Mouse (Mus musculus) stomach, embryonic 16.5 days (tissue): Measurements from ENCODE around the gene Ugt2a1. TPM values are rescaled to one million over a fixed set of nuclear protein-coding genes. Genes with fewer than 3 reads are reported as not detected.
"Not testable (repeated sequence)": the region's sequence is repeated elsewhere in the genome, so short reads cannot be mapped to it uniquely, and the experiment has no call there.

ENCODE experiments used
- ATAC-seq: fragments of 200-750 bp; cut with Nextera tagmentation; 2 replicates; pipeline ENCODE4 v1.8.0; 2017; ENCODE audit warnings: moderate number of reproducible peaks, moderate TSS enrichment; ENCODE audit not compliant: insufficient read depth, low FRiP score
- H3K27ac ChIP-seq: fragments of 300-500 bp; sonication (generic); 2 replicates; pipeline ENCODE4 v1.5.1; 2014; ENCODE audit warnings: low read length
- H3K27me3 ChIP-seq: fragments of 300-500 bp; sonication (generic); 2 replicates; pipeline ENCODE4 v1.6.1; 2014; ENCODE audit warnings: low read length, control low read depth, mixed read lengths; ENCODE audit not compliant: control insufficient read depth, insufficient read depth
- H3K36me3 ChIP-seq: fragments of 300-500 bp; sonication (generic); 2 replicates; pipeline ENCODE4 v1.6.1; 2014; ENCODE audit warnings: low read length; ENCODE audit not compliant: control insufficient read depth, insufficient read depth
- H3K4me1 ChIP-seq: fragments of 300-500 bp; sonication (generic); 2 replicates; pipeline ENCODE4 v1.6.1; 2014; ENCODE audit warnings: low read length, control low read depth, mixed read lengths; ENCODE audit not compliant: control insufficient read depth, insufficient read depth
- H3K4me2 ChIP-seq: fragments of 300-500 bp; sonication (generic); 2 replicates; pipeline ENCODE4 v1.6.1; 2014; ENCODE audit warnings: low read depth, low read length, mixed read lengths
- H3K4me3 ChIP-seq: fragments of 300-500 bp; sonication (generic); replicated peaks from 2 replicates; pipeline ENCODE4 v1.5.1; 2014; ENCODE audit warnings: mild to moderate bottlenecking, low read length
- H3K9ac ChIP-seq: fragments of 300-500 bp; sonication (generic); 2 replicates; pipeline ENCODE4 v1.6.1; 2014; ENCODE audit warnings: low read length
- H3K9me3 ChIP-seq: fragments of 300-500 bp; sonication (generic); replicated peaks from 2 replicates; pipeline ENCODE4 v1.6.1; 2016; ENCODE audit warnings: low read length, control low read depth; ENCODE audit not compliant: control insufficient read depth
- WGBS: fragments of 180-500 bp; shearing (Covaris S2); extraction: QIAGEN DNeasy Blood & Tissue Kit; methylation state at CpG from one replicate; pipeline ENCODE4 v1.1.7; 2014; 5-methylcytosine and 5-hydroxymethylcytosine counted together
- polyA plus RNA-seq: library from polyadenylated mRNA; unstranded; fragments of >200 nt; fragmentation: Nextera tagmentation; extraction: Ambion mirVana; gene quantifications from 2 replicates; pipeline ENCODE4 v1.2.1, GENCODE M21; 2015

The Ugt2a1 gene
- polyA plus RNA-seq, 1 experiment from 2014 or later, result not detected

DNA sequence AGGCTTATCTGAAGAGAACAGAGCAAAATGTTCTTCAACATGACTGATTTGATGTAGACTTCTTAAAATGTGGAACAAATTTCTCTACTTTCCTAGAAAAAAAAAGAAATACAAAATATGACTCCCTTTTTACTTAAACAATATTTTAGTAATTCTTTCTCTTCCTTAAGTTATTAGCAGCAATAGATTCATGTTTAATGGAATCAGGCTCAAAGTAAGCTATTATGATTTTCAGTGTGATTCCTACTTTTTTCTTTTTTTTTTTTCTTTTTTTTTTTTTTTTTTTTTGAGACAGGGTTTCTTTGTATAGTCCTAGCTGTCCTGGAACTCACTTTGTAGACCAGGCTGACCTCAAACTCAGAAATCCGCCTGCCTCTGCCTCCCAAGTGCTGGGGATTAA is 4.0 kb downstream of the Ugt2a1 start, which contains the start of gene Gm43638:
Gm43638 (minus strand) TSS at position 101 of the 400 bp plus-strand sequence.
- H3K27ac ChIP-seq, H3K4me1 ChIP-seq, H3K9me3 ChIP-seq, ATAC-seq, H3K4me2 ChIP-seq, H3K27me3 ChIP-seq, H3K36me3 ChIP-seq, H3K4me3 ChIP-seq, H3K9ac ChIP-seq: not testable (repeated sequence)
- WGBS, result 80% methylated on average over 1 of the region's 1 CpGs

DNA sequence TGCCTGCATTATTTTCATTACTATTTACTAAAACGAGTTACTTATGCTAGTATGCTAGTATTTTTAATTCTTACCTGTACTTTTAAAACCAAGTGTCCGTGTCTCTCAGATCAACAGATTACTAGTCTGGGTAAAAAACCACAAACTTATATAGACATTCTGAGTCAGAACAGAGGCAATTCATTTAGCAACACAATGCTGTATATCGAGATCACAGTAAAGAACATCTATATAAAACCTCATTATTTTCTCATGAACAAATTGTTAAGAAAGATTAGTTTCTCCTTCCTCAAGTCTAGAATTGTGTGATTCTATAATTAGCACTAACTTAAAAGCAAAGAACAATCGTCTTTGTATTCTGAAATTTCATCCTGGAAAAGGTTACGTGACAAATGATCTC is 8.5 kb downstream of the Ugt2a1 start, which contains the start of gene Ugt2a2:
Ugt2a2 (minus strand) TSS at position 101 of the 400 bp plus-strand sequence.
- H3K36me3 ChIP-seq, result no peaks in the 10 kb centered on the region
- WGBS, result 82% methylated on average over 5 of the region's 5 CpGs
- no peak for ATAC-seq
- H3K9ac ChIP-seq, result no peak within 1 kb of the TSS
- no peak within 1 kb of the TSS for H3K4me3 ChIP-seq
- no peak within 1 kb of the TSS for H3K4me2 ChIP-seq
- no peak within 1 kb of the TSS for H3K27ac ChIP-seq
- H3K4me1 ChIP-seq, result no peaks in the 10 kb centered on the region
- no peaks in the 10 kb centered on the region for H3K27me3 ChIP-seq
- no peaks in the 10 kb centered on the region for H3K9me3 ChIP-seq

DNA sequence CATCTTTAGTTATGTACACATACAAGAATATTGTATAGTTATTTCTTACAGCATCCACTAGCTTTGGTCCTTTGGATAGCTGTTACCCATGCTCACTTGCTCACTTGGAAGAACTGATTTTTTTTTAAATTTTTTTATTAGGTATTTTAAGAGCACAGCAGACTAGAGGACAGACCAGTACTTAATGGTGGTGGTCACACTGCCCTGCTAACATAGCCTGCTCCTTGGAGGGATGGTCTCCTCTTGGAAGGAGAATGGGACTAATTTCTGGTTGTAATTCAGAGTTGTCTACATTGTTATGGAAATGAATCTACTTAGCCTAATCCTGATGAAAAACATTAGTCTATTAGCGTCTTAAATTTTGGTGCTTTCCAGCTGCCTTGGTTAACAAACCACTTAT is 31.9 kb downstream of the Ugt2a1 start:
- H3K4me2 ChIP-seq, result no peak overlapping the region
- no peak overlapping the region for H3K4me3 ChIP-seq
- H3K27me3 ChIP-seq, result no peaks in the 10 kb centered on the region
- H3K4me1 ChIP-seq, result no peaks in the 10 kb centered on the region
- 69% methylated on average over 1 of the region's 1 CpGs for WGBS
- H3K36me3 ChIP-seq, result no peaks in the 10 kb centered on the region
- no peak for ATAC-seq
- no peak overlapping the region for H3K9ac ChIP-seq
- no peak overlapping the region for H3K27ac ChIP-seq
- no peaks in the 10 kb centered on the region for H3K9me3 ChIP-seq

DNA sequence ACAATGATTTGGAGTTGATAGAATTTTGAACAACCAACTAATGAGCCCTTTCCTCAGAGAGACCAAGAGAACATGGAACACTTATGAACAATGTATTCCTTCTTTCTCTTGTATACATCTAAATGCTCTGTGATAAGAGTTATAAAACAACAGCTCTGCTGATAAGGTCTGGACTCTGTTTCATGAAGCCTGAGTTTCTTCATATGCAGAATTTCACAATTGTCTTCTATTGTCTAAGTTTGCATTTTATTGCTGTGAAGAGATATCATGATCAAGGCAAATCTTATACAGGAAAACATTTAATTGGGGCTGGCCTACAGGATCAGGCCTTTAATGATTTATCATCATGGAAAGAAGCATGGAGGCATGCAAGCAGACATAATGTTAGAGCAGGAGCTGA is 33.0 kb downstream of the Ugt2a1 start:
- H3K27me3 ChIP-seq, result no peaks in the 10 kb centered on the region
- H3K9ac ChIP-seq, result no peak overlapping the region
- H3K4me3 ChIP-seq, result no peak overlapping the region
- ATAC-seq, result no peak
- no peaks in the 10 kb centered on the region for H3K4me1 ChIP-seq
- no peak overlapping the region for H3K4me2 ChIP-seq
- no peak overlapping the region for H3K27ac ChIP-seq
- no peaks in the 10 kb centered on the region for H3K9me3 ChIP-seq
- H3K36me3 ChIP-seq, result no peaks in the 10 kb centered on the region

DNA sequence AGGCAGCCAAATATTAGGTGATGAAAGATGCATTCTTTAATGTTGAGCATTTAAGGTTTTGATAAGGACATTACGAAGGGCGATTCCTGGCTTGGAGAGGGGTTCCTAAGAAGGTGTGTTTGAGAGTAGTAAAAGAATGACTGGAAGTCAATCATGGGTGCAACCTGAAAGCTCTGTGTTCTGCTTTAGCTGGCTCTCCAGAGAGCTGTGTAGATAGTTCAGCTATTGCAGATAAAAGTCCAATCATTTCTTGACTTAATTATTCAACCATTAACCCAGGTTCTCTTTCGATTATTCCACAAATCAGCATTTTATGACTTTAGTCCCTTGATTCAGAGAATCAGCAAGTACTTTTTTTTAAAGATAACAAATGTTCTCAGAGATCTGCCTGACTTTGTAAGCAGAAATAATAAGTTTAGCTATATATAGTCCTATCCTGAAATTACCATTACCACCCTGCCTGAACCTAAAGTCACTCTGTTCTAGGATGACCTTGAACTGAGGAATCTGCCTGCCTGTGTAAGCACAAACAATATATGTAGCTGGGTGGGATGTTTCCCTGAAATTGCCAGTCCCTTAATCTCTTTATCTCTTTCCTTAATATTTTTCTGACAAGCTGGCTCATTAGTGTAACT is 34.3 kb downstream of the Ugt2a1 start:
- H3K27me3 ChIP-seq, result no peaks in the 10 kb centered on the region
- no peaks in the 10 kb centered on the region for H3K9me3 ChIP-seq
- ATAC-seq, result no peak
- no peaks in the 10 kb centered on the region for H3K36me3 ChIP-seq
- WGBS, result 82% methylated on average over 3 of the region's 3 CpGs
- H3K9ac ChIP-seq, result no peak overlapping the region
- no peaks in the 10 kb centered on the region for H3K4me1 ChIP-seq
- no peak overlapping the region for H3K27ac ChIP-seq
- H3K4me3 ChIP-seq, result no peak overlapping the region
- no peak overlapping the region for H3K4me2 ChIP-seq

DNA sequence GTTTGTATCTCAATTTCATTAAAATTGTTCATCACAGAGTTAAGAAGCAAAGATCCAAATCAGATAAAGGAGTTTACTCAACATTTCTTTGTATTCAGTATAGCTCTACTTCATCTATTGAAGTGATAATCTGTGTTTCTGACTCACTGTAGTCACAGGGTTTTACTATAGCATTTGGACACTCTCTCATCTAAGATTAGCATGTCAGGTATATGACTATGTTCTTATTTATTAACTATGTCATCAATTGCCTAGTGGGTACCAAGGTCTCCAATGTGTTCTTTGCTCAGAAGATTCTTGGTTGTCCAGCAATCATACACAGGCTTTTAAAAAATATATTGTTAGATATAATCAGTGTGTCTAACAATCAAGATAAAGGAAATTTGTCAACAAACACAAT is 35.2 kb downstream of the Ugt2a1 start:
- Histone ChIP-seq H3K27ac (no peak overlapping the region), H3K4me2 (no peak overlapping the region), H3K9ac (no peak overlapping the region), H3K4me3 (no peak overlapping the region), H3K27me3 (no peaks in the 10 kb centered on the region), H3K36me3 (no peaks in the 10 kb centered on the region), H3K9me3 (no peaks in the 10 kb centered on the region), H3K4me1 (no peaks in the 10 kb centered on the region)
- no peak for ATAC-seq

DNA sequence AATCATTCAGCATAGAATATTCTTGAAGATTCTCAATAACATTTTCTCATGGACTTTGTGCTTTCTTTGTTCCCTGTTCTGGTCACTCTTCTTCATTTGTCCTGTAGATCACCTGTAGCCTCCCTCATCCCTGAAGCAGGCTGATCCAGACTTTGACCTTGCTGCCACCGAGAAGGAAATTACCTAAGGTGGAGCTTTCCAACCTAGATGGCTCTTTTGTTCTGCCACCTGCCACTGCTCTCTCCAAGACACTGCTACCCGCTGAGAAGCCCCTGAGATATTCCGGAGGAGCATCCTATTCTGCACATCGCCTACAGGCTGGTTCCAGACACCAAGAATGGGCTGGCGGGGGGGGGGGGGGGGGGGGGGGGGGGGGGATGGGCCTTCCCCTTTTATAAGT is 38.2 kb downstream of the Ugt2a1 start:
- H3K27me3 ChIP-seq, H3K4me1 ChIP-seq, H3K4me3 ChIP-seq, ATAC-seq, H3K4me2 ChIP-seq, H3K9me3 ChIP-seq, H3K9ac ChIP-seq, H3K36me3 ChIP-seq, H3K27ac ChIP-seq: not testable (repeated sequence)
- WGBS, result 86% methylated on average over 4 of the region's 5 CpGs

DNA sequence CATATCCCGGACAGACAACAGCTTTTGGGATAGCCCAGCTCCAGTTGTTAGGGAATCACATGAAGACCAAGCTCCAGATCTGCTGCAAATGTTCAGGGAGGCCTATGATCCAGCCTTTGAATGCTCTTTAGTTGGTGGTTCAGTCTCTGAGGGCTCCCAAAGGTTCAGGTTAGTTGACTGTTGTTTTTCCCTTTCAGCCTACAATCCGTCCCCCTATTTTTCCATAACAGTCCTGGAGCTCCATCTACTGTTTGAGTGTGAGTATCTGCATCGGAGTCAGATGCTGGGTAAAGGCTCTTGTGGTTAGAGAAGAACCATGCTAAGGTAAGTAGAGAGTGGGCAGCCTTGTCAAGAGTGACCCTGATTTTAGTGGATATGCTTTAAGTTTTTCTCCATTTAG is 54.4 kb downstream of the Ugt2a1 start:
- Histone ChIP-seq H3K4me2 (no peak overlapping the region), H3K4me3 (no peak overlapping the region), H3K27ac (no peak overlapping the region), H3K9me3 (no peaks in the 10 kb centered on the region), H3K36me3 (no peaks in the 10 kb centered on the region), H3K4me1 (no peaks in the 10 kb centered on the region), H3K27me3 (no peaks in the 10 kb centered on the region), H3K9ac (no peak overlapping the region)
- 39% methylated on average over 3 of the region's 3 CpGs for whole genome bisulfite sequencing
- ATAC-seq, result no peak

DNA sequence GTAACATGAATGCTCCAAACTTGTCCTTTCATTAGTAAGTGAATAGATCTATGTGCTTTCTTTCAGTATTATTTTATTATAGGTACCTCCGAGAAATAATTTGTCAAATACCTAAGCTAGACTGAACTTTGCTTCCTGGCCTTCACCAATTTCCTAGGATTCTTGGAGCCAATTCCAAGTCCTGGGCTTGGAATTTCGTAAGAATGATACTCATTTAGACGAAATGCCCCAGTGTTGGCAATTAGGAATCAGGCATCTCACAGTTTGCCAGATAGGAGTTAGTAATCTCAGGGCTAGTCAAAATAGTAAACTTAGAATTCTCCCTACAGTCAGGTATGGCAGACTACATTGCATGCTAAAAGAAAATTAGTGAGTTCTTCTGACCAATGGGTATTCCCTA is 65.0 kb downstream of the Ugt2a1 start:
- no peak overlapping the region for H3K4me2 ChIP-seq
- H3K4me1 ChIP-seq, result no peaks in the 10 kb centered on the region
- H3K27ac ChIP-seq, result no peak overlapping the region
- H3K4me3 ChIP-seq, result no peak overlapping the region
- no peaks in the 10 kb centered on the region for H3K9me3 ChIP-seq
- no peaks in the 10 kb centered on the region for H3K36me3 ChIP-seq
- no peak for ATAC-seq
- WGBS, result 77% methylated on average over 3 of the region's 3 CpGs
- no peaks in the 10 kb centered on the region for H3K27me3 ChIP-seq
- no peak overlapping the region for H3K9ac ChIP-seq

DNA sequence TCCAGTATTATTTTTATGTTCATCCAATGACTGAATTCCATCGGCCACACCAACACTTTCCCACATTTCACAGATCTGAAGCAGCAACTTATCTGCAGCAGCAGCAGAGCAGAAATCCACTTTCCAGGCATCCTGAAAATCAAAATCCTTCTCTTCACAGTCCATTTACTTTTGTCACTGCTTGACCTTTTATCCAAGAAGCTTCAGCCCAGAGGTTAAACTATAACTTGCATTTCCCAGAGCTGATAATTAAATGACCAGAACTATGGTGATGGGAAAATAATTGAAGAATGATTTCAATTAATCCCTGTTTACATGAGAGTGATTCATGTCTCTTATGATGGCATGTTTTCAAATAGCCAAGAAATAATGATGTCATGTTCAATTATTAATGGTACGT is 66.6 kb downstream of the Ugt2a1 start, which contains the start of gene Ugt2b38:
Ugt2b38 (minus strand) TSS at position 163 of the 400 bp plus-strand sequence.
- H3K27ac ChIP-seq, H3K9ac ChIP-seq, ATAC-seq, H3K27me3 ChIP-seq, H3K4me2 ChIP-seq, H3K9me3 ChIP-seq, H3K4me3 ChIP-seq, H3K36me3 ChIP-seq, H3K4me1 ChIP-seq: not testable (repeated sequence)
- WGBS, result 87% methylated on average over 1 of the region's 2 CpGs
